Mouse (Mus musculus) stomach, postnatal 0 days (tissue): ENCODE measurements at regions not wholly inside any gene's neighbourhood (a gene's known extent, or its start where the extent isn't known, plus 50 kb on each side); places are given as distances from the start of the nearest gene placed in this dataset.

ENCODE experiments used
- CTCF ChIP-seq: IDR thresholded peaks from 2 replicates; pipeline ENCODE4 v1.5.1; 2016; ENCODE audit warnings: antibody characterized with exemption, low read depth, mild to moderate bottlenecking, moderate library complexity
- EP300 ChIP-seq: optimal IDR thresholded peaks from 2 replicates; pipeline ENCODE3; 2016; ENCODE audit warnings: antibody characterized with exemption

- TF ChIP-seq CTCF, result no peak
- no peak for TF ChIP-seq EP300
Observed at GRCm38 (mm10) chr6:84492594-84492993, 101.1 kb downstream of the Cyp26b1 start.
